Mouse (Mus musculus) cerebellum, adult 8-10 months (tissue): ENCODE results near the gene Dlg5.
A peak's percentile ranks its signal among the peaks of the same experiment; 100 is the strongest.

Source experiments
- DNase-seq: peaks from one replicate; pipeline ENCODE4 v3.0.0; 2022

Gene Dlg5

DNA sequence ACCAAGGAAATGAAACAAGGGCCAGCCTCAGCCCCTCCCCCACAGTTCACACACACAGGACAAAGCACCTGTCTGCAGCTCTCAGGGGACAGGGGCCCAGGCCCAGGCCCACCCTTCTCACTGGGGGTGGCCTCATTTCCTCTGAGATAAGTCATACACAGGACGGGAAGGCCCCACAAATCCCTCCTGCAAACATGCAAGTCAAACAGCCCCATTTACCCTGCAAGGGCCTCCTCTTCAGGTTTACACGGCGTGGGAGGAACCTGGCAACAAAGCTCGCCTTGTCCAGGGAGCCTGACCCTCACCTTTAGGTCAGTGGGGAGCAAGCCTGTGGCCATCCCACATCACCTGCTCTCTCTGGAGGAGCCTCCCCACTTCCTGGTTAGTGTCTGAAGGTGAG is 60.2 kb downstream of the Dlg5 start:
- DNase-seq, result no peak

DNA sequence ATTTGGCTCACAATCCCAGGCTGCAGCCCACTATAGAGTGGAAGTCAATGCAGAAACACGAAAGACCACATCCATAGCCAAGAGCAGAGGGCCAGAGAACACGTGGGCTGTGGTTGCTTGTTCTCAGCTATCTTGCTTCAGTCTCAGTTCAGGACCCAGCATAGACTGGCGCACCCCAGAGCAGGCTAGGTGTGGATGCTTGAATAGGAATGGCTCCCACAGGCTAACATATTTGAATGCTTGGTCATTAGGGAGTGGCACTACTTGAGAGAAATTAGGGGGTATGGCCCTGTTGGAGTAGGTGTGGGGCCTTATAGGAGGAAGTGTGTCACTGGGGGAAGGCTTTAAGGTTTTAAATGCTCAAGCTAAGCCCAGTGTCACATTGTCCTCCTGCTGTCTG is 62.8 kb downstream of the Dlg5 start:
- DNase-seq, result no peak

DNA sequence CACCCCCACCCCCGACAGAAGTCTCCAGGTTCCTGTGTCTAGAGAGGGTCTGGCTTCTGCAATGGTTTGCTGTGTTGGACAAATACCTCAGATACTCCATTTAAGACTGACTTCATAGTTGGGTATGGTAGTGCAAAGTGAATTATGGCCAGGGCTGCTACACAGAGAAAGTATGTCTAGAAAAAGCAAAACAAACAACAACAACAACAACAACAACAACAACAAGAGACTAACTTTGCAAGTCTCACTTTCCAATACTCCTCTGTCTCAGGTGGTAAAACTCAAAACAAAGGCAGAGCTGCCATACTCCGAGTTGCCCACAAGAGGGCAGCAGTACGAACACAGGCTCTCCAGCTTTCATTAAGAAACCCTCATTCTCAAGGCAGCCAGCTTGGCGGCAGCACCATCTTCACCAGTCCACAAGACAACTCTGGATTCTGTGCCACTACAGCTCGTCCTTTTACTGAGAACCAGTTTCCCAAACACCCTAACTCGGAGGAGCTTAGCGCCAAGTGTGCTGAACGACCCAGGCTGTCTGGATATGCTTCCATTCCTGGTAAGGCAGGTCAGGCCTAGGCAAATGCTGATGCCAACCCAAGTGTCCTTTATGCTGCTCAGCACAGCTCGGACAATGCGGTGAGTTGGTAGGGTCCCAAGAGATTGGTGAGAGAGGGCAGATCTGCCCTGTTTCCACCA is 63.8 kb downstream of the Dlg5 start:
- DNase-seq, result peak; percentile 67

DNA sequence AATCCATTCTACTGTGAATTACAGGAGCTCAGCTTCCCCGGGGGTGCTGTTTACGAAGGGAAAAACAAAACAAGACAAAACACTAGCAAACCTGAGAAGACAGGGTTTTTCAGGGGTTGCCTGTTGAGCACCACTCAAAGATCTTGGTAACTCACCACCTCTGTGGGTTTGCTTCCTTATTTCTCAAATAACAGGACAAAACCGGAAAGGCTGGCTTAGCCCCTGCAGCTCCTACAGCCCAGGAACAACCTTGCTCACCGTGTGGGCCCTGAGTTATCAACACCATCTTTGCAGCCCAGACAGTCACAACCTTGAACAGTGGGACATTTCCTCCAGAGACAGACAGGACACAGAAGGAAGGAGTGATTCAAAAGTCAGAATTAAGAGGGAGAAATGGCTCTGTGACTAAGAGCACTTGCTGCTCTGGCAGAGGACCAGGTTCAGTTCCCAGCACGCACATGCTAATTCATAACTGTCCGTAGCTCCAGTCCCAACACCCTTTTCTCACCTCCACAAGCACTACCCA is 66.2 kb downstream of the Dlg5 start:
- DNase-seq, result no peak

DNA sequence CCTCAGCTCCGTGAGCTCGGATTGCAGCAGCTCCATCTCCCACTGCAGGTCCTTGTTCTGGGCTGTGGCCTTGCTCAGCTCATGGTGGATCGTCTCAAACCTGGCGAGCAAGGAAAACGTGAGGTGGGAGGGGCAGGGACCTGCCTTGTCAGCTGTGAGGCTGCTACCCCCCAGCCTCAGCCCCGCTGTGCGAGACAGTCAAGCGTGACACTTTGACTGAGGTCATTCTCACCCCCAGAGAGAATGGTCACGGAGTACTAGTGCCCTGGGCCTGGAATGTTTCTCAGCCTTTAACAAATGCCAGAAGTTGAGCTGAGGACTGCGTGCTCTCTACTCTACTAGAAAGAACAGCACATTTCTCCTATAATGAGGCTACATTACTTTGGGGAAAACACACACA is 69.1 kb downstream of the Dlg5 start:
- no peak for DNase-seq

DNA sequence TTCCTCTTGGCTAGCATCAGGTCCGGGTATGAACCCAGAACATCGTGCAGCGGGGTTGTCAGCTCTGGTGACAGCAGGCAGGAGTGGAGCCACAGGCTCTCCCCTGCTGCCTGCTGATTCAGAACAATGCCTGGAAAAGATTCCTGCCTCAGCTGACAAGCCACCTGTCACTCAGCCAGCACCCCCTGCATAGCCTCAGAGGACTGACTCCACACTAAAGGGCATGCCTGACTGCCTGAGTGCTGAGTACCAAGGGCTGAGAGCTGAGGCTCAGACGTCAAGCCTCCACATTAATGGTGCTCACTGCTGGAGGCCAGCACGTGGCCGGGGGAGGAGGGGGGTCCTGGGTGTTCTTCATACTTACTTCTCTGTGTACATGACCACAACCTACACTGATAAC is 72.4 kb downstream of the Dlg5 start:
- DNase-seq, result peak; percentile 22

DNA sequence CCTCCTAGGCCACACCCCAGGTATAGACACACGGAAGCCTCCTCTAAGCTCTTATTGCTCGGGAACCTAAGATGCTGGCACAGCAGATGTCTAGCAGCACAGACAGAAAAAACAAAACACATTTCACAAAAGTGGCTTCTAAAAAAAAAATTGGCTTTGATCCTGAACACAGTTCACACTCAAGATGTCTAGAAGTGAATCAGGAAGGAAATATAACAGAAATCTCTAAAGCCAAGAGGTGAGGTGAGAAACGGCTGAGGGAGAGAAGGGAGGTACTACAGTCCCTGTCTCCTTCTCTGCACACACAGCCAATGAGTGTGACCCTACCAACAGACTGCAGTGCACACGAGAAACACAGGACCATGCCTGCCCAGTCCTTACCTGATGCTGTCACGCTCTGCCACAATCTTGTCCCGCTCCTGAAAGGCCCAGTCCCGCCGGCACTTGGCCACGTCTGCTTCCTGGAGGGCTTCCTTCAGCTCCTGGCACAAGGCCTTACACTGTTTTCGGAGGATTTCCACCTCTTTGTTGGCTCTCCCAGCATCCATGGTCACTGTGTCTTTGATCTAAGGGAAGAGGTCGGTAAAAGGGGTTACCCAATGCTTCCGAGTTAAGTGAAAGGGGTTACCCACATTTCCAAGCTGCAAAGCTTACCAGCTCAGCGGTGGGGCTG is 73.9 kb downstream of the Dlg5 start:
- DNase-seq, result no peak

DNA sequence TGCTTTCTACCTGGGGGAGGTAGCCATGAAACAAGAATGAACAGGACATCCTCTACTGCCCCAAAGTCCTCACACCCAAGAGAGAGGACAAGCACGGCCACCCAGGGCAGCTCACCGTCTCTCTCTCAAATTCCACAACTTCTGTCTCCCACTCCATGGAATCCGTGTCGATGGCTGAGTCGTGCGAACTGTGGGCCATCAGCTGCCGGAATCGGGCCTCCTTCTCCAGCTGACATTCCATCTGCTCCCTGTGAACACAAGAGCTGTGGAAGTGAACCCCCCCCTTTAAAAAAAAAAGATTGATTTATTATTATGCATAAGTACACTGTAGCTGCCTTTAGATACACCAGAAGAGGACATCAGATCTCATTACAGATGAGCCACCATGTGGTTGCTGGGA is 79.7 kb downstream of the Dlg5 start:
- no peak for DNase-seq

DNA sequence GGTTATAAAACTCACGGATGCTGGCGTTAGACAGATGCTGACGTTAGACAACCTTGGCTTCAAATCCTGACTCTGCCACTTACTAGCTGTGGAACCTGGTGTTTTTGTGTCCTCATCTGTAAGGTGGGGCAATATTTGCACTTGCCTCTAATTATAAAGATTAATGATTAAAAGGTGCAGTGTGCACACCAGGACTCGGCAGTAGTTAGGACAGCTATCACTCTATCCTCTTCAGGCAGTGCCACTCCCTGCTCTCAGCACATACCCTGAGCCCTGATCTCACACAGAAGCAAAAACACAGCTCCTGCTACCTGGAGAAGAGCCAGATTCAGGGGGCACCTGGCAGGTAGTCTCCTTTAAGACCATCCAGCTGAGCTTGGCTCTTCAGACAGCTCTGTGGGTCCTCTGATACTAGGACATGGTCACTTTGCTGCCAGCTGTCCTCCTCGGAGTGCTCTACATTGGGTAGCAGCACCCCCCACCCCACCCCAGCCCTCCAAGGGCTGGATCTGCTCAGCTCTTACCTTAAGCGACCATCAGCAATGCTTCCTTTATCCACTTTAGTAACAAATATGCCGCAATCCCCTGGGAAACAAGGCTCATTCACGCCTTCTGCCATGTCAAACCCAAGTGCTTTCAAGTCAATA is 80.9 kb downstream of the Dlg5 start:
- DNase-seq, result no peak

DNA sequence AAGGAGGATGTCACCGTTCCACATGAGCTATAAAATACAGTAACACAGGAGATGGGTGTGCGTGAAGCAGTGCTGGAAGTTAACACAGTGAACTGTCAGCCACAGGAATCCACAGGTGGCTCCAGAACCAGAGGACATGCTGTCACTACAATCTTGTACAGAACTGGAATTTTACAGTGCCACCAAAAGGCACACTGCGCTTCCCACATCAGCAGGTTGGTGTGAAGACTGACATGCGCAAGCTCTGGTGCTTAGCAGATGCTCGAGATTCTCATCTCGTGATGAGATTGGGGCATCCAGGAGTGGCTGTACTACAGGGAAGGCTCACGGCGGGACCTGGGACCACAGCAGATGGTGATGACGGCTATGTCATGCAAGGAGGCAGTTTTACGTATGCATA is 82.9 kb downstream of the Dlg5 start:
- no peak for DNase-seq

DNA sequence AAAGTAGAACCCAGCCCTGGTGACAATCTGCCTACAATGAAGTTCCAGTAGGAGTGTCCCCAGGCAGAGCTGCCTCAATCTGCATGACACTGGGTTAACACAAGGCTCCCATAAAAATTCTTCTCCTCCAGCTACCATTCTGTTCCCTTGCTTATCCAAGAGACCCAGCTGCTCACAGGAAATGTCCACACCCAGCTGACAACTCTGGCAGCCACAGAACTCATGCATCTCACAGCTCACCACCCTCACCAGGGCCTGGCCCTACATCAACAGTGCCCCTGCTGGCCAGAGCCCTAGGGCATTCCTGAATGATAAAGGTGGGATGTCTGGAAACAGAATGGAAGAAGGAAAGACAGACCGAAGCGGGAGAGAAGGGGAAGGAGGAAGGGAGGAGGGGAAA is 96.8 kb downstream of the Dlg5 start:
- DNase-seq, result no peak

DNA sequence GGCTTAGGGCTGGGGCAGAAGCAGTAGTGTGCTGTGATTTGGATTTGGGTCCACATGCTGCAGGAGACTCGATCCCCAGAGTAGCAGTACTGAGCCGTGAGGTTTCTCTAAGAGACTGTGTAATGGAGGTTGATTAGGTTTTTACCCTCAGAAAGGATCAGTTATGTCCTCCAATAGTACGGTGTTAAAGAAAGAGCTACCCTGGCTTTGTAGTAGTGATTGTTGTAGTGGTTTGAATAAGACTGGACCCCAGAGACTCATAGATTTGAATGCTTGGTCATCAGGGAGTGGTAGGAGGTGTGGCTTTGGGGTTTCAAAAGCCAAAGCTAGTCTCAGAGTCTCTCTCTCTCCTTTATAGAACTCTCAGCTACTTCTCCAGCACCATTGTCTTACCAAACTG is 100.9 kb downstream of the Dlg5 start:
- DNase-seq, result no peak

DNA sequence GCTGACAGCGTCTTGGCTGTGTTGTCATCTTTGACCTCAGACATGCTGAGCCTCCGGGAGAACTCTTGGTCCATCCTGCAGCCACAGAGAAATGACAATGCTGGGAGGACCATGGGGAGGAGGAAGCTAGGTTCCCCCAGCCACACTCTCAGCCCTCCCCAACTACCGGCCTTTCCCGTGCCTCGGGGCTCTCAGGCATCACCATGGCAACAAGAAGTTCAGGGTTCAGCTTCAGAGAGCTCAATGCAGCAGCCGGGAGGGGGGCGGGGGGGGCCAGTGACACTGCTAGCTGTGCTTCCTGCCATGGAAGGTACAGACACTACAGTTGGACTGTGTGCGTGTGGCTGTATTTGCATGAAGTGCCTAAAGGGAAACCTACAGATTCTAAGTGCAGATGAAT is 101.3 kb downstream of the Dlg5 start:
- no peak for DNase-seq

DNA sequence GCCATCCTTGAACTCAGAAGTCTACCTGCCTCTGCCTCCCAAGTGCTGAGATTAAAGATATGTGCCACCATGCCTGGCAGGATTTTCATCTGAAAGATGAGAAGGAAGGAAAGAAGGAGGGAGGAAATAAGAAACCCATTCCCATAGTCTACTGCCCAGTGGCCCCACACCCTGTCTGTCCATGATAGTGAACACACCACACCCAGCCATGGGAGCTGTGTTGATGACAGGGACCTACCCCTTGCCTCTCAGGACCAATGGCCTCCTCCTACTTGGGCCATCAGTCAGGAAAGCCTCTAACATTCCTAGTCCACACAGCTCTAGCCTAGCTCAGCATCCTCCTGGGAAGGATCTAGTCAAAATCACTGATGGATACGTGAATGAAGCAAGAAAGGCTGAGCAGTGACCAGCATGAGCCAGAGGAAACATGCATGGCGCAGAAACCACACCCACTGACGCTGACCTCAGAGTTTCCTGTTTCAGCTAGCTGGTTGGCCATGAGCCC is 102.7 kb downstream of the Dlg5 start:
- DNase-seq, result no peak

DNA sequence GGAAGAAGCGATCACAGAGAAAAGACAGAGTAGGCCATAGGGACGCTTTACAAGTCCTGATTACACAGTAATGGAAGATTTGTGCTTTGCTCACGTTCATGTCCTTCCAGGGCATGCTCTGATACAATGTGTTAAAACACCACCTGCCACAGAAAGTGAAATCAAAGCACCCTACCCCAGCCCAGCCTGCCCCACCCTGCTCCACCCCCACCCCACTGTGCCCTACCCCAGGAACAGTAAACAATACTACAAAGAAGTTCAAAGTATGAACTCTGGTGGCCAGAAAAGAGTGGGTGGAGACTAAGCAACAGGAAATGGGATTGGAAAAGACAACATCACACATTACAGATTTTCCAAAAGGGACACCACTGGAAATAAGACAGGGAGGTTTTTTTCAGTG is 104.0 kb downstream of the Dlg5 start:
- DNase-seq, result no peak

DNA sequence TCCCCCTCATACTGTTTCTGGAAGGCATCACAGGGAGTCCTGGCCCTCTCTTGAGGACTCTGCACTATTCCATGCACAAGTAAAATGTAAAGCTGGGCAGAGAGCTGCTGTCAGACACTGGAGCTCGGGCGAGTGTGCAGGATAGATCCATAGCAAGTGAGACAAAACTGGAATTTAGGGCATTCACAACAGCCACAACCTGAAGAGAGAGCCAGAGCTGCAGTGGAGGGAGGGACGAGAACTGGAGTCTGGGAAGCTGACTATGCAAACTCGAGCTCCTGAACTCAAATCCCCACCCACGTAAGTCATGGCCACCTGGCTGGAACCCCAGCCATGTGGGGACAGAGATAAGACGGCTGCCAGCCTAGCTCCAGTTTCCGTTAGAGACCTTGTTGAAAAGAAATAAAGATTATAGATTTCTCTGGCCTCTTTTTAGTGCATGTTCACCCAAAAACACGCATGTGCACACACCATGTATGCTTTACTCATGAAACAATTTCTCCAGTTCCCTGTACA is 105.4 kb downstream of the Dlg5 start:
- DNase-seq, result no peak

DNA sequence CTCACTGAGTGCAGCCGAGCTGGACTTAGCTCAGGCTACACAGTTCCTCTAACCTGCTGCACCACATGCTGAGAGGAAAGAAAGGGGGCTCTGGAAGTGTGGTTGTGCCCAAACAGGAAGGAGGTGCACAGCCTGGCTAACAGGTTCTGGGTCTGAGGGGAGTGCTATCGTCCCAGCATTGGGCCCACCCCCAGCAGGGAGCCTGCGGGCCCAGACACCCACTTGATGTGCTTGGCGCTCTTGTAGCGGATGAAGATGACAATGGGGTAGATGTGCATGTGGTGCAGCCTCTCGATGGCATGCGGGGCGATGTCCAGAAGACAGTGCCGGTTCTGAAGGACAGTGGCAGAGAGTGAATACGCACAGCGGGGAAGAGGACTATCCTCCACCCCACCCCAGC is 108.8 kb downstream of the Dlg5 start:
- DNase-seq, result no peak

DNA sequence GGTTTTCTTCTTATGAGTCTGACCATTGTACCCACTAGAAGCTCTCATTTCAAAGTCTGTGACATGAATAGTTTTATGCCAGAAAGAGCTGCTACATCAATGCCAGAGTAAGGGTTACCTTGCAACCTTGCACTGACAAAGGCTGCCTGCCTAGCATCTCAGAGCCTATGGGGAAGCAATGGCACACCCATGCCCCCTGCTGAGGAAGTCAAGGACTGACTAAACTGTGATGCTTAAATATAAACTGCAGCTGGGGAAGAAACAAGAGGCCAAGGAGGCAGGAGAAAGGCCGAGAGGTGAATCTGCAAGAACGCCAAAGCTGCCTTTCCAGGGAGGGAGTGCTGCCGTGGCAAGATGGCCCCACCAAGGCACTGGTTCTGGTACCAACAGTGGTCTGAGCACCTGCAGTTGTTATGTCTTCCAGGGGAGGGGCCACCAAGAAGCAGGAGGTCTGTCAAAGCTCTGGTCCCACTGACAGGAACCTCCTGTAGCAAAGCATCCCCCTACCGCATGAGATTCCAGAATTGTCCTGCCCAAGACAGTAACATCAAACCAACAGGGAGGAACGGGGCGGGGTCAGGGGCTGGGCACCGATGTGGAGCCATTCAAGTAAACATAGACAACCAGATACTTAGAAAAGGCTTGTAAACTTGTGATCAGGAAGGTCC is 111.0 kb downstream of the Dlg5 start:
- DNase-seq, result no peak

DNA sequence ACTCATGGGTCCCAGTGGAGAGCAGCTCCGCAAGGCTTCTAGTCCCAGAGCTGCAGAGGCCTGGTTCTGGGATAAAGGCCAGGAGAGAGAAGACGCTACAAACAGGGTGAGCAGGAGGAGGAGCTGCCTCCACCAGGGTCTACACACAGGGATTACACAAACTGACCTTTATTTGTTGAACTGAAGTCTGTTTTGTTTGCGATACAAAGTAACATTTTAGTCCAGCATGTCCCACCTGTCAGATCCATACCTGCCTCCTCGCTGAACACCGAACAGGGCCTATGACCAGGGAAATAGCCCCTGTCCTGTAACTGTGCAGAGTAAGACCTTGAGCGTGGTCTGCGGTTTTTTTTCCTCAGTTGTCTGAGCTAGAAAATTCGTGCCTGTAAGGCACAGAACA is 111.9 kb downstream of the Dlg5 start:
- no peak for DNase-seq

DNA sequence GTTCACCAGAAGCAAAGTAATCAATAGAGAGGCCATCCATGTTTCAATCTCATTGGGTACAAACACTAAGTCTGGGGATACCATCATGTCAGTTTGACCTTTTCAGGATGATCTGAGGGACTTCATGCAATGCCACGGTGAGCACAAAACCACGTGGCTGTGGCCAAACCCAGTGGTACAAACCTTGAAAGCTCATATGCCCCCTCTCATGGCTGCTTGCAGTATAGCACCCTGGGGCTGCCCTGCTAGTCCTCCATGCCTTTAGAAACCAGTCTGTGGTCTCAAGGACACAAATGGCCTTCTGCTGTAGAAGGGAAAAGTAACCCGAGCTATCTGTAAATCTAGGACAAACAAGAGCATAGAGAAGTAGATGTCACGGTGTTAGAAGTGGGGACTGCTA is 113.6 kb downstream of the Dlg5 start:
- DNase-seq, result no peak

DNA sequence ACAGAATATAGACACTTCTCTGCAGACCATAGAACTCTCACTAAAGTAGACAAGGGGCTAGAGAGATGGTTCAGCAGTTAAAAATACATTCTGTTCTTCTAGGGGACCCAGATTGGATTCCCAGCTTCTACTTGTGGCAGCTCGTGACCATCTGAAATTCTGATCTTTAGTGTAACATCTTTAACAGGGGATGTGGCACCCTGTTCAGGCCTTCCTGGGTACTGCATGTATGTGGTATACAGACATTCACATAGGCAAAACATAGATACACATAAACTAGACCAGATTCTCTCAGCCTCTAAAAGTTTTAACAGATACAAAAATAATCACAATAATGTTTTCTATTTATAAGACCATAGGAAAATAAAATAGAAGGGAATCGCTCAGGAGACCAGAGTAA is 120.7 kb downstream of the Dlg5 start:
- no peak for DNase-seq

DNA sequence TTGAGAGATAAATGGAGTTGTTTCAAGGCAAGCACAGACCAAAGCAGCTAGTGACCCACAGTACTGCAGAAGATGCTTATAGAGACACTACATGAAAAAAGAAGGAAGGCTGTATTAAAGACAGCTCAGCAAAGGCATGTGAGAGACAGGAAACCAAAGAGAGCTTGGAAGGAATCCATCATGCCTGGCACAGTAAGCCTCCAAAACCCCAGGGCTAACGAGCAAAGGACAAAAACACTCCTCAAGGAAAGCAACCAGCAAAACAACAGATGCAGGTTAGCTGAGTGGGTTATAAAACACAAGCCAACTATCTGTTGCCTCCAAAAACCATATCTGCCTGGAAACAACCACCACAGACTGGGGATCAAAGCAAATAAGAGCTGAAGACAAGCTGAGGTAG is 121.5 kb downstream of the Dlg5 start:
- DNase-seq, result no peak

DNA sequence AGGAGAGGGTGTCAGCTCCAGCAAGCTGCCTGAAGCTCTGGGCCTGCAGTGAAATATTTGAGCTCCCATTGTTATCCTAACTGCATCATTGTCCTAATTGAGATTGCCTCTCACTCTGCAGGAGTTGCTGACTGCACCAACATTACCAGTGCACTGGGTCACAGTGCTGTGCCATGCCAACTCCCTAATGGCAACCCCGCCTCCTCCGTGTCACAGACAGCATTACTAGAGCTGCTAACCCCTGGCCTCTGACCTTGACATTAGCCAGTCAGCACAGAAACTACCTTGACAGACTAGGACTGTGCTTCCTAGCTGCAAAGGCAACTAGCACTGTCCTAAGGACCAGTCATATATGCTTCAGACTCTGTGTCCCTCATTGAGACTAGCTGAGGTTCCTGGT is 139.0 kb downstream of the Dlg5 start:
- no peak for DNase-seq
